ENCODE assay signal across 13 mouse cellular contexts in genomic region chr8:126785211-126785610, GRCm38 (mm10).
"Had no signal": no experiment of that assay in that cellular context is flagged by ENCODE, and none has a peak within 500 bp of the region (broad histone marks: within the 10 kb centered on the region; RNA-seq: fewer than 3 reads in every experiment).

No protein-coding gene starts in this region.

- H3K9me3 ChIP-seq: liver, embryonic 13.5 days had no signal

- ATAC-seq: liver, postnatal 0 days; midbrain, embryonic 16.5 days had no signal

- H3K27ac ChIP-seq: layer of hippocampus, adult 2 months; limb, embryonic 12.5 days; liver, embryonic 13.5 days; lung, embryonic 15.5 days; macrophage; midbrain, embryonic 12.5 days; stomach, postnatal 0 days had no signal

- H3K36me3 ChIP-seq: limb, embryonic 12.5 days; liver, embryonic 13.5 days; lung, embryonic 15.5 days; midbrain, embryonic 12.5 days had no signal

- H3K9ac ChIP-seq: limb, embryonic 12.5 days; liver, embryonic 13.5 days; liver, postnatal 0 days; lung, embryonic 15.5 days; midbrain, embryonic 12.5 days had no signal

- DNase-seq: kidney, postnatal 10 days; liver; liver, embryonic 13.5 days; liver, postnatal 0 days; lung, postnatal 14 days; thymus, postnatal 4 days had no signal

- H3K4me2 ChIP-seq: limb, embryonic 12.5 days; liver, embryonic 13.5 days; lung, embryonic 15.5 days; midbrain, embryonic 12.5 days had no signal

- H3K27me3 ChIP-seq: limb, embryonic 12.5 days; liver, embryonic 13.5 days; lung, embryonic 15.5 days; midbrain, embryonic 12.5 days had no signal

- H3K4me3 ChIP-seq: layer of hippocampus, adult 2 months; limb, embryonic 12.5 days; liver, embryonic 13.5 days; lung, embryonic 15.5 days; midbrain, embryonic 12.5 days had no signal
